Mouse (Mus musculus) forebrain, embryonic 10.5 days (tissue): ENCODE results near the gene Frat1. TPM values are rescaled to one million over a fixed set of nuclear protein-coding genes. Genes with fewer than 3 reads are reported as not detected.

Source experiments
- polyA plus RNA-seq: library from polyadenylated mRNA; unstranded; fragments of >200 nt; fragmentation: Nextera tagmentation; extraction: Ambion mirVana; gene quantifications from 2 replicates; pipeline ENCODE4 v1.2.1, GENCODE M21; 2016

The Frat1 gene
- polyA plus RNA-seq, 1 experiment from 2014 or later: 11.8 TPM

Other genes starting within 250 kb of the Frat1 start
- gene Gm340, start 247.6 kb upstream of the Frat1 start, polyA plus RNA-seq: 2.7 and 3.2 TPM in 2 replicates
- gene Slit1, start 86.3 kb upstream of the Frat1 start, polyA plus RNA-seq: 0.73 and 1.4 TPM in 2 replicates
- 49.7 and 50.9 TPM in 2 replicates for gene Arhgap19, start 27.9 kb upstream of the Frat1 start, polyA plus RNA-seq
- 5.4 and 5.5 TPM in 2 replicates for gene Frat2, start 18.2 kb downstream of the Frat1 start, polyA plus RNA-seq
- 43.8 and 43.9 TPM in 2 replicates for gene Rrp12, start 66.2 kb downstream of the Frat1 start, polyA plus RNA-seq
- gene Pgam1, start 82.0 kb downstream of the Frat1 start, polyA plus RNA-seq: 1,170 and 1,238 TPM in 2 replicates
- 101 and 103 TPM in 2 replicates for gene Exosc1, start 103.5 kb downstream of the Frat1 start, polyA plus RNA-seq
- gene Zdhhc16, start 103.5 kb downstream of the Frat1 start, polyA plus RNA-seq: 85.8 and 92.4 TPM in 2 replicates
- 35.3 and 42.3 TPM in 2 replicates for gene Mms19, start 151.2 kb downstream of the Frat1 start, polyA plus RNA-seq
- gene Ubtd1, start 151.8 kb downstream of the Frat1 start, polyA plus RNA-seq: 9.2 and 9.6 TPM in 2 replicates
- 0.42 TPM in 1 of 2 replicates, not detected in the other for gene Ankrd2, start 206.0 kb downstream of the Frat1 start, polyA plus RNA-seq
- 0.95 and 1.3 TPM in 2 replicates for gene Hoga1, start 215.6 kb downstream of the Frat1 start, polyA plus RNA-seq
- gene 4933411K16Rik, start 222.3 kb downstream of the Frat1 start, polyA plus RNA-seq: not detected in 2 replicates